Mouse (Mus musculus) neural tube, embryonic 10.5 days (tissue): ENCODE measurements around the gene Herc1.

ENCODE experiments used
- DNase-seq: peaks from one replicate; pipeline ENCODE4 v3.0.0-alpha.2; 2017; ENCODE audit warnings: low spot score; ENCODE audit errors: extremely low spot score

Herc1 gene

DNA sequence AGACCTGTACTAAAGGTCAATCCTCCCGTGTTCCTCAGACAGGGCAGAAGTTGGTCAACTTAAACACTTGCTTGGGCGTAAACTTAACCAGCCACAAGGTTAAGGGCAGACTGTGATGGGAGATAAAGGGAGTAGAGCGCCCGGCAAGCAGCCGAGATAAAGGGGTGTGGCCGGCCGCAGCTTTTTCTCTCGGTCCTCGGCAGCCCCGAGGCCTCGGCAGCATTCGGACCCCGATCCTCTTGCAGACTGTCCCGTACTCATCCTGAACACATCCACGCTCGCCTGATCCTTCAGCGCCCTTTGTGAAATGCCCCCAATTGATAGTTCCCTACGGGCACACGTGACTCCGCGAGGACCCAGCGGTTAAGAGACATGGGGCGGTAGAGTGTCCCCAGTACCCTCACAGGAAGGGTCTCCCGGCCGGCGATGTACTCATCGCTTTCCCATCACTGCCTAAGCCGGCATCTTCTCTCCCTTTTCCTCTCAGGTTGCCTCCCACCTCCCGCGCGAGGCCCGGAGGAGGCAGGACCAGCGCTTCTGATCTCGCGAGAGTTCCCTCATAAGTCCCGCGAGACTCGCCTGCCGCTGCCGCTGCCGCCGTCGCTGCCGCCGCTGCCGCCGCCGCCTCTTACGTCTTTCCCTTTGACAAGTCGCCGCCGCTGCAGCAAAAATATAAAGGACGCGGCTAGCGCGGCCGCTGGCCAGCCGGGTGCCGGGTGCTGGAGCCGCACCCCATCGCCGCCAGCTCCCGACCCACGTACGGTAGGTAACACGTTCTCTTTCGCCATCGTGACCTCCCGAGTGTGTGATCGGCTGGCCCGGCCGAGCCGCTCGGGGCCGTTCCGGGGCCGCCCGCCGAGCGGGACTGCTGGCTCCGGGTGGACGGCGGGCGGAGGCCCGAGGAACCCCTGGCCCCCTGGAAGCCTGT, at the start of gene Herc1:
Herc1 (plus strand) TSS at position 591 of the 928 bp plus-strand sequence.
- DNase-seq: peak; percentile 97

DNA sequence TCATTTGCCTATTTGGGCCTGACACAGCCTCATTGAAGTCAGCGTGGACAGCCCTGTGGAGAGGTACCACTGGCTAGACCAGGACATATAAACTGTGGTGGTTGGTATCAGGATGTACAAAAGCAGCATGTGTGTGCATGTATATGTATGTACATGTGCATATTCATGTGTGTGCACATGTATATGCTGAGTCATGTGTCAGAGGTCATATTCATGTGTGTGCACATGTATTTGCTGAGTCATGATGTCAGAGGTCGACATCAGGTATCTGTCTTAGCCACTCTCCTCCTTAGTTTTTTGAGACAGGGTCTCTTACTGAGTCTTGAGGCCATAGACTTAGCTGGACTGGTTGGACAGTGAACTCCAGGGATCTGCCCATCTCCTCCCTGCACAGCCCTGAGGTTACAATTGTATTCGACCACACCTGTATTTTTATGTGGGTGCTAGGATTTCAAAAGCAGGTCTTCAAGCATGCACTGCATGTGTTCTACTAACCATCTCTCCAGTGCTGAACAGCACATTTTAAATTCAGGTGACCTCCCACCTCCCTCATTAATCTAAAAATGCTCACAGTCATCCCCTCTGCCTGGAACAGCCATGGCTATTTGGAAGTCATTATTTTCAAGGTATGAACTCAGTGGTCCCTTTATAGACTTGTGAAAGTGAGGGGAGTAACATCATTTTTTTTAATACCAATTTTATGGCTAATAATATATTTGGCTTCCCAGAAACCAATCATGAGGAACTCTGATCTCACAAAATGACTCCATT, 45.7 kb upstream of the Herc1 start:
- DNase-seq: no peak

DNA sequence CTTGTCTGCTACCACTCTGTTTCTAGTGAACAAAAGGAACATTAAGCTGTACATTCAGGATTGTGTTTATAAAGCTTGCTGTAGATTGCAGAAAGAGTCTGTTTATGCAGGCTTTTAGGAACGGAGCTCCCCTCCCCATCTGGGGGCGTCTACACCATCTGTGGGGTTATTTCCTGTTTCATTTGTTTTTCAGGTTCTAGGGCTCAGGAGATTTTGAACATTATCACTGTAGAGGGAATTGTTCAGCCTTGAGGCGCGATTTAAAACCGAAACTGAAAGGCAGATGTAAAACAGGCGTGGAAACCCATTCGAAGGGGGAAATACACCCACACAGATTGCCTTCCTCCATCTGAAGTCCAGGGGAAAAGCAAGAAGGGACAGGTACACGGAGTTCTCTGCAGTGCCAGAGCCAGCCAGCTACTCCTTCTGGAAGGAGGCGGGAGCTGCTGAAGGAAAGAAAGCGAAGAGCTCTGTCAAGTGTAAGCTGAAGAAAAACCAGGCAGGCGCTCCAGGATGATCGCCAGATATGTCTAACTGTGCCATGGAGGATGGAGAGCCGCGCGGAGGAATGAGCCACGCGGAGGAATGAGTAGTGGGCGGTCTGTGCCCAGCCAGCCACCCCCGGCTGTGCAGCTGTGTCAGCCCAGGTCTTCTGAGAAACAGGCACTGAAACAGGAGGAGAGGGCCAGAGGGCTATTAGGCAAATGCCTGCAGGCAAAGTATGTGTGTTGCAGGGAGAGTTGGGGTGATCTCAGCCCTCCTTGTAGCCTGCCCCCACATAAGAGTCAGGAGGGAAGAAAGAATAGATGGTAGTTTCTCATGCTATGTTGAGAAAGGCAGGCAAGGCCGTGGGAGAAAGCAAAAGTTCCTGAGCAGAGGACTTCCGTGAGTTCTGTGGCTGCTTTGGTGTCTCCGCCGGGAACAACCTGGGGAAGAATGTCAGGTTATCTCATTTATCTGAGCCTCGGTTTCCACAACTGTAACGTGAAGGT, 44.8 kb upstream of the Herc1 start:
- DNase-seq: no peak

DNA sequence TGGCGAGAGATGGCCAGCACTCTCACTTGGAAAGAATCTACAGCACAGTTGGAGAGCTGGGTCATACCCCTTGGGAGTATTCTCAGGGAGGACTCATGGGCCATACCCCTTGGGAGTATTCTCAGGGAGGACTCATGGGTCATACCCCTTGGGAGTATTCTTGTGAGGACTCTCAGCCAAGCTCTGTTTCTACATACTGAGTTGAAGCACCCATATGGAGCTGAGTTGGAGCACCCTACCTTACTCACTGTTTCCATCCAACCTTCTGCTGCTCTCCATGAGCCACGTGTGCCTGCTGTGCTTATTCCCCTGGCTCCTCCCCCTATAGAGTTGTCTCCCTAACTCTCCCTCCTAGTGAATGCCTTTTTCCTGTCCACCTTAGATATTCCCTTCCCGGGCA, 43.8 kb upstream of the Herc1 start:
- DNase-seq: no peak

DNA sequence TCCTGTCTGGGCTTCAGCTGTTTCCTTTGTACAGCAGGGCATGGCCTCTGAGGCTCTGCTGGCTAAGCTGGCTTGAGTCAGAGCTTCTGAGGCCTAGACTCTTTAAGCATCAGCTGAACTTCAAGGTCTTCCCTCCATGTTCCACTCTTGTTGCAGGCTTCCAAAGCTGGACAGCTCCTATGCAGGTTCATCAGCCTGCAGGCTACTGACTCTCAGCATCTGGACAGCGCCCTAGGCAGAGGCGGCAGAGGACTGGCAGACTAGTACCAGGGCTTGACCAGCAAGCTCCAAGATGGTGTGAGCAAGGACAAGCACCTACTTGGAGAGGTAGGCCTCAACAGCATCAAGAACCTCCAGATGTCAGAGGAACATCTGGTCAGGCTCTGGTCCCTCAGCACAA, 42.9 kb upstream of the Herc1 start:
- DNase-seq: peak; percentile 49

DNA sequence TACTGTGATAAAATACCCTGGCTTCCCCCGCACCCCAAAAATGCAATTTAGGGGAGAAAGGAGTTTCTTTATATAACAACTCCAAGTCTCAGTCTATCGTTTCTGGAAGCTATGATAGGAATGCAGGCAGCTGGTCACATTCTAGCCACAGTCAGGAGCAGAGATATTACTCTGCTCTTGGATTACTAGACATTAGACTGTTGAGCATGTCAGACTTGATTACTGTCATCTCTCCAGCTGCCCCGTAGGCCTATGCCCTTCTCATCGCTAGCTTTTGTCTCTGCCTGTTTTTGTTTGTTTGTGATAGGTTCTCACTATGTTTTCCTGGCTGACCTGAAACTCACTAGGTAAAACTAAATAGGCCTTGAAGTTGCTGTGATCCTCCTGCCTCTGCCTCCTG, 41.5 kb upstream of the Herc1 start:
- no peak for DNase-seq

DNA sequence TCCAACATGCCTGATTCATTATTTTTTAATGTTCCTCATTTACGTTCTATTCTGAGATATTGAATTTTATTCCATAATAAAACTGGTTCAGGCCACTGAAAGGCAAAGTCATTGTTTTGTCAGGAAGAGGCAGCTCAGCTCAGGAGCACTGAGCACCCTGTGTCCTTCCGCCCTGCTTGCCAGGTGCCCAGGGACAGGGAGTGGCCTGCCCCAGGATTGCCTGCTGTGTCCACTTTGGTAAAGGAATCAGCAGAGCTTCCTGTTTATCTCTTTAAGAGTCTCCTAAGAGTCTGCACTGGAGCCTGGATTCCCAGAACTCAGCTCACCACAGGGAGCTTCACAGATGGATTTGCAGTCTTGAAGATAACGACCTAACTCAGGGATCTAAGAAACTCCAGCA, 38.8 kb upstream of the Herc1 start:
- DNase-seq: no peak

DNA sequence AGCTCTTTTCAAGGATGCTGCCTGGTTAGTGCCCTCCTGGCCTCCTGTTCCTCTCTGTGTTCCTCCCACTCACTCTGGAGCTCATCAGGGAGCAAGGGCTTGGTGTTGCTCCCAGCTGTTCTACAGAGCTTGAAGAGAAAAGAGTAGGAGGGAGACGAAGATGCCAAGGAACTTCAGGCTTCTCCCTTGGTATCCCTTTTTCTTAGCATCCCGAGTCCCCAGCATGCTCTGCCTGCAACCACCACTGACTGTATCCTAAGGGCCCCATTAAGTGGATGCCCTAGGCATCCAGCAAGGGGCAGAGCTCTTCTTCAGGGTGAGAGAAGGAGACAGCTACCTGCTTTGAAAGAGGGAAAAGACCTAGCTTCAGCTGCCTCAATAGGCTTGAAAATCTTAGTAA, 33.6 kb upstream of the Herc1 start:
- DNase-seq: no peak

DNA sequence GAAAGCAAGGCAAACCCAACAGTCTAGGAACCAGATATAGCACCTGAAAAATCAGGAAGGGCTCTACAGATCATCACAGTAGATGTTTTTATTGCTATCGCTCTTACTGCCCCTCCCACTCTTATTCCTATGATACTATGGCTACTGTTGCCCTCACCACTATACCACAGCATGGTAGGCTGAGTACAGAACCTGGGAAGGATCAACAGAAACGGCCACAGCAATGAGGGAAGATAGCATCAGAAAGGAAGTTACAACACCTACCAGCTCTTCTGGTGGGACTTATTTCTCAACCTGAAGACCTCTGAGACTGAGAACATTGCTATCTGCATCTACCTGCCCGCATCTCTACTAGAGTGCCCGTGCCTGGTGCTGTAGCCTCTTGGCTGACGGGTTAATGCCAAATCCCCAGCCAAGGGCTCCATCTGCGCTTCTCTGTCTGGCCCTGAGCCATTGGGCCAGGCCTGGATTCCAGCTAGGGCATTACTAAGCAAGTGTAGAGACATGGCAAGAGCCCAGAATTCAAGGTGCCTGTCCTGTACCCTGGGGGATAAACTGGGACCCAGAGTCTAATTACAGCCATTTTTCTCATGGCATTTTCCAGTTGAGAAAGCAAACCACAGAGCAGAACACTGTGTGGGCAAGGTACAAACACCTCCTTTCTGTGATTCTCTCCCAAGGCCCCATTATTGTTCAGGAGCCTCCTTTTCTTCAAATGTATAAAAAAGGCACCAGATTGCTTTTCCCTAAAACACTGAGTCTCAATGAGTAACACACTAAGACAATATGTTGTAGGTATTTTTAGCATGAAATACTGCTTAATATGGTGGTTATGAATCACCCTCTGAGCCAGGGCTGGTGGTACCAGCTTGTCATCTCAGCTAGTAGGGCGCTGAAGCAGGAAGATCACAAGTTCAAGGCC, 28.0 kb upstream of the Herc1 start:
- no peak for DNase-seq

DNA sequence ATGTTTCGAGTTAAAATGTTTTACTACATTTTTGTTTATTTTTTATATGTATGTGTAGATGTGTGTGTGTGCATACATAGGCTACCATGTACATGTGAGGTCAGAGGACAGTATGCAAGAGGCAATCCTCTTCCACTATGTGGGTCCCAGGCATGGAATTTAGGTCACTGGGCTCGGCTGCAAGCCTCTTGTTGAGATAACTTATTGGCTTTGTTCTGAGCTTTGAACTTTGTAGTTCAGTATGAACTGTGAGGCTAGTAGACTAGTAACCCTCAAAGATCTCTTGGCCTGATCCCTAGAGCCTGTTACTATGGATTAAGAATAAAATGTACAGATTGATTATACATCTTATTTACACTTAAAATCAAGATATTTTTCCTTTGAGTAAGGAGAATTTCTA, 23.4 kb upstream of the Herc1 start:
- no peak for DNase-seq

DNA sequence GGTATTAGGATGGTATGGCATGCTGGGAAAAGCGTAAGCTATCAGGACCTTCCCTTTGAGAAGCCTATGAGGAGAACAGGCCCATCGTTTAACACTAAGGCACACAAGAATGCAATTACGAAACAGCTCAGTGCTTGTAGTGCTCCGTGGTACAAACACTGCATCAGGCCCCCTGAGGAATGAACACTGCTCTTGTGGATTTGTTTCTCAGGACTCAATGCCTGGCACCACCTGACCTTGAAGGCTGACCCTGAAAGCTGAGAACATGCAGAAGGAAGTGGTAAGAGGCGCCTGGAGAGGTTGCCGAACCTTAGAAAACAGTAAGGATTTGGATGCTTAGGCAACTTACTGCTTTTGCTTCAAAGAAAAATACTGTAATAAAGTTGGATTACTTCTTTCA, 20.8 kb upstream of the Herc1 start:
- no peak for DNase-seq

DNA sequence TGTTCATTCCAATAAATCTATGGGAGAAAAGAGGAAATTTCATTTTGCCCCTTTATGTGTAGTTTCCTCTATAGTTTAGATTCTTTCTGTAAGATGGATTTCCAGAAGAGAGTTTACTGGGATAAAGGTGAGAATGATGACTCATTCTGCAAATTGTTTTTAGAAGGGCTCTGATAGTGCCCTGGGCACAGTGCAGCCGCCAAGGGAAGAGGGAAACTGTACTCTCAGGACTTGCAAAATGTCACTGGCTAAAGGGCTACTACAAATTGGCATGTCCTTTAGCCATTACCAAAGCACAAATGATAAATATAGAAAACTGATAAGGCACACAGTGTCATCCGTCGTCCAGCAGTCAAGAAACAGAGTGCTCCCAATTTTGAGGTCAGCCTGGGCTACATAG, 19.8 kb upstream of the Herc1 start:
- DNase-seq: no peak

DNA sequence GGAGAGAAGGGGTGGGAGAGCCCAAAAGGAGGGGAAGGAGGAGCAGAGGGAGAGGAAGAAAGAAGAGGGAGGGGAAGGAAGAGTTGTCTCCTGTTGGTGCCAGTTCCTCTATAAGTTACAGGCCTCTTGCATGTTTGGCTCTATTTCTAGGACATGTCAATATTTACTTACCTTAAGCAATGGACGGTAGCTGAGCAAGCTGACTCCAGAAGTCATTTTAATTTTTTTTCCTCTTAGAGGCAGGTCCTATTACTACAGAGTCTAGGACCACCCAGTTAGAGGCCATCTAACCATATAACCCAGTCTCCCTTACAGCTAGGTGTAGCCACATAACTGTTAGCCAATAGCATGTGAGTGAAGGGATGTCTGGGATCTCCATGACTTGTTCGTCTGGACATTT, 18.7 kb upstream of the Herc1 start:
- DNase-seq: no peak

DNA sequence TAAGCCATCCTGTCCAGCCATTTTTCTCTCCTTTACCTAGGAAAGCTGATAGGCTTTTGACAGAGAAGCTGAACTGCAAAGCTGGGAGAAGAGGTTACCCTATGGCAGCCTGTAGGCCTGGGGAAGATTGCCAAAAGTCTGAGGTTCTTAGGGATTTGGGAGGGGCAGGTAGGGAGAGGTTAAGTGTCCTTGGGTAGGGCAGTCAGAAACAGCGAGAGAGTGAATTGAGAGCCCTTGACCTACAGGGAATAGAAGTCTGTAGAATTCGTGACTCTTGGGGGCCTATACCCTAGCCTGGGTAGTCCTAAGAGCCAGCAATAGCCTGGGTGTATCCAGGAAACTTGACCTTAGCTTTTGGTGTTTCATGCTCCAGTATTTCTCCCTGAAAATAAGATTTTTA, 17.9 kb upstream of the Herc1 start:
- no peak for DNase-seq

DNA sequence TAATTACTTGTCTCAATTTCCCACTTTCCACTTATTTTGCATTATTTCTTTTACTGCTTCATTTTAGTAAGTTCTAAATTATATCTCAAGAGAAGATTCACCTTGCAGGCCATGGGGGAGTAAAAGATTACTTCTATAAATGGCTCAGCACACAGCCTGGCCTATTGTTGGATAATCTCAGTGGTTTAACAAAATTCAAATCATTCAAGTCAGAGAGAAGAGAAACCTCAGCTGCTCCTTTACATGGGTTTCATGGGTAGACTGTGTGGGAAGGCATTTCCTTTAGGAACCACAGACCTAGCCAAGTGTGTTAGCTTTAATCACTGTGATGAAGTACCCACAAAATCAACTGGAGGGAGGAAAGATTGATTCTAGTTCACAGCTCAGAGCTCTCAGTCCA, 13.0 kb upstream of the Herc1 start:
- DNase-seq: no peak

DNA sequence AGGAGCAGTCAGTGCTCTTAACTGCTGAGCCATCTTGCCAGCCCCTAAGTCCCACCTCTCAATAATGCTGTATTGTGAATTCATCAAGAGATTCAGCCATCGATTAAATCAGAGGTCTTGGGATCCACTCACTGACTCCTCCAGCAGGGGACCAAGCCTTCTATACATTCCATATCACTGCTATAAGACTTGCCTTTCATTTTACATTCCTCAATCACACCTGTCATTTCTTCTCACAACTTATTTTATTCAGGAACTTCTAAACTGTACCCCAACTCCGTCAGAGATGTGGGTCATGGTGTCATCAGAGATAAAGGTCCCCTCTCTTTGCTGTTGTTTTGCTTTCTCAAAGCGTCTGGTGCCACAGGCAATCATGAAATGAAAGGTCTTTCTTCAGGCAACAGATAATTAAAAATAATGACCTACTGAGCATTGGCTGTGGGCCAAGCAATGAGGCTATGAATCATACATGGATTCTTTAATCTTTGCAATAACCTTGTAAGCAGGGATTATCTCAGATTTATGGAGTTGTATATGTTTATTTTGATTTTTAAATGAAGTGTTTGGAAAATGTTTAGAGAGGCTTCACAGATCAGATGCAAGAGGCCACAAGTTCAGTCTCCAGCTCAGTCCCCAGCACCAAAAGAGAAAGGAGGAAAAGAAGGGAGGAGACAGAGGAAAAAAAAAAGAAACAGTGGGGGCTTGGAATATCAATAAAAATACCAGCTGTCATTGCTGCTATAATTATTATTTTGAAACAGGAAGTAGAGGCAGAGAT, 12.1 kb upstream of the Herc1 start:
- DNase-seq: no peak

DNA sequence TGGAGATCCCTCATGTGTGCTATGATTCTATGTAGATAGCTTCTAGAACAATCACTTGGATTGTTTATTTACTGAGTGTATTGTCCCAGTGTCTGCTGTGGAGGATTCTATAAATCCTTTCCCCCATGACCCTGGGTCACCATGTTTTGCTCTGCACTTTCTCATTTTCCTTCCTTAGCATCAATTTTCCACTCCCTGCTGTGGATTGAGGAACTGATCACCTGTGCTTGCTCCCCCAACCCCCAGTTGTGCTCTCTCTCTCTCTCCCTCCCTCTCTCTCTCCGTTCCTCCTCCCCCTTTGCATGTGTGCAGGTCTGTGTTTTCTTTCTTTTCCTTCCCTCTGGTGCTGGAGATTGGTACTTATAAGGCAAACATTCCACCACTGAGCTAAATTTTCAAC, 10.5 kb upstream of the Herc1 start:
- no peak for DNase-seq

DNA sequence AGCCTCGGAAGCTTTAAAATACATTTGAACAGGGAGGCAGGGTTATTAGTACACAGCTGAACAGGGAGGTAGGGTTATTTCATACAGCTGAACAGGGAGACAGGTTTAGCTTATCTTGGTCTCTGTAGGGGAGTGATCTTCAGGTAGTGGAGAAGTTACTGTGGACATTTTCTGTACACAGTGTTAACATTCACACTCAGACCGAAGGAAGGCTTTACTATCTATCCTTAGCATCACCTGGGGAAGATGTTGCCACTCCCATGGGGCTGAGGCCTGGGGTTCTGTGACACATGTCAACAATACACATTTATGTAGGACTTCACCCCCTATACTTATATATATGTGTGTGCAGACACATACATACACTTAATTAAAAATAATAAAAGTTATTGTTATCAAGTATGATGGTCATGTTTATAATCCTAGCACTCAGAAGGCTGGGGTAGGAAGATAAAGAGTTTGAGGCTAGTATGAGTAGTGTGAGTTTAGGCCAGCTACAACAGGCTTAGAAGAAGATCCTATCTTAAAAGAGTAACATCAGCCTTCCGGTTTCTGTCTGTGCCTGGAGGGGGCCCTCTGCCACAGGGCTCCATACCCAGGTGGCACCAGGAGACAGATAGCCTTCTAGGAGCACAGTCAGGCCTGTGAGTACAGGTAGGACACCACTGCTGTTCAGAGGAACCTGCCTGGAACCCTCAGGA, 9.7 kb upstream of the Herc1 start:
- no peak for DNase-seq
